Mouse (Mus musculus) myocyte (in vitro differentiated cells): ENCODE results near the gene Sec11a.
"Not testable (repeated sequence)": the region's sequence is repeated elsewhere in the genome, so short reads cannot be mapped to it uniquely, and the experiment has no call there.

ENCODE experiments used
- E2F4 ChIP-seq: IDR thresholded peaks from one replicate; pipeline ENCODE4 v1.6.1; 2011; ENCODE audit warnings: mild to moderate bottlenecking, control low read depth, moderate library complexity; ENCODE audit not compliant: insufficient read depth
- MAX ChIP-seq: IDR thresholded peaks from one replicate; pipeline ENCODE4 v1.6.1; 2011; ENCODE audit warnings: low read depth, mild to moderate bottlenecking, control low read depth
- MYOD1 ChIP-seq, 3 experiments: IDR thresholded peaks; one replicate each; pipeline ENCODE4 v1.6.1; 2011; ENCODE audit warnings: control low read depth in 2 of 3, low read depth in 2 of 3, mild to moderate bottlenecking in 2 of 3, moderate library complexity in 1 of 3; ENCODE audit not compliant: insufficient read length in 2 of 3, control insufficient read depth in 1 of 3
- MYOG ChIP-seq, 3 experiments: IDR thresholded peaks; one replicate each; pipeline ENCODE4 v1.6.1; 2011; ENCODE audit warnings: control low read depth in 2 of 3, low read depth in 2 of 3, mild to moderate bottlenecking in 2 of 3; ENCODE audit not compliant: insufficient read length in 2 of 3, control insufficient read depth in 1 of 3, insufficient read depth in 1 of 3
- POLR2A ChIP-seq: IDR thresholded peaks from one replicate; pipeline ENCODE4 v1.6.1; 2011; ENCODE audit warnings: low read depth, mild to moderate bottlenecking, control low read depth, moderate library complexity; ENCODE audit not compliant: insufficient read length
- TCF12 ChIP-seq: IDR thresholded peaks from one replicate; pipeline ENCODE4 v1.6.1; 2011; ENCODE audit warnings: mild to moderate bottlenecking, control low read depth; ENCODE audit not compliant: poor library complexity, insufficient read depth, severe bottlenecking
- USF1 ChIP-seq: IDR thresholded peaks from one replicate; pipeline ENCODE4 v1.6.1; 2011; ENCODE audit warnings: low read depth, mild to moderate bottlenecking, control low read depth, moderate library complexity

DNA sequence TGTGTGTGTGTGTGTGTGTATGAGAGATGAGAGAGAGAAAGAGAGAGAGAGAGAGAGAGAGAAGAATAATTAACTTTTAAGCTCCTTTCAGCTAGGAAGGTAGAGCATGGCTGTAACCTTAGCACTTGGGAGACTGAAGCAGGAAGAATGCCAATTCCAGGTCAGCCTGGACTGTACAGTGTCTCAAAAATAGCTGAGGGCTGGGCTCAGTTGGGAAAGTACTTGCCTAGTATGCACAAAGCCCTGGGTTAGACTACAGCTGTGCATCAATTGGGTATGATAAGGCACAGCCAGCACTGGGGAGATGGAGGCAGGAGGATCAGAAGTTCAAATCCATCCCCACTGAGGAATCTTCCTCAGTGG, 10.3 kb downstream of the Sec11a start:
- not testable (repeated sequence) for TF ChIP-seq MYOG (IDR thresholded peaks at IDR 0.05; ENCODE audit: control insufficient read depth in 1 of 3, insufficient read depth in 1 of 3, insufficient read length in 2 of 3, low read depth in 2 of 3); POLR2A; MYOD1 (IDR thresholded peaks at IDR 0.05; ENCODE audit: control insufficient read depth in 1 of 3, insufficient read length in 2 of 3, low read depth in 2 of 3); TCF12; E2F4; MAX; USF1
